Mouse (Mus musculus) ovary, postnatal 10 days (tissue): Measurements from ENCODE around the gene C8a.

Source experiments
- DNase-seq: peaks from one replicate; pipeline ENCODE4 v3.0.0; 2022; ENCODE audit warnings: low spot score

The C8a gene

DNA sequence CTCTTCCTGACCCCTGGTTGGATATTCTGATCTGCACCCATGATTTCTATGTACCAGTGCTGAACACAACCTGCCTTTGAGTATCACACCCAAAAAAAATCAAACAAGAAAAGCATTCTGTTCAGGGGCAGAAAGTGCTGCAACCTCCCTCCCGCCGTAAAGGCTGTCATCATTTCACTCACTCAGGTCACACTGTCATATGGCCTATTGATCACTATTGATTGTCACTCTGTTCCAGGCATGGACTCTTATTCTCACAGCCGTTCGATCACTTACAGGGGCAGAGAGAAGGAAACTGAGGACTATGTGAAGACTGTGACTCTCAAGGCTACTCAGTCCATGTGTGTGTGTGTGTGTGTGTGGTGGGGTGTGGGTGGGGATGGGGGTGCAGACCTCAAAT, 108.0 kb downstream of the C8a start:
- no peak for DNase-seq

- no peak for DNase-seq
These were observed 110.1 kb downstream of the C8a start, which contains the start of gene C8b for GRCm38 (mm10) chr4:104766065-104766464. Gene C8b (plus strand): TSS chr4:104766317.
